Mouse (Mus musculus): ENCODE results near the gene Pwp1. TPM values are rescaled to one million over a fixed set of nuclear protein-coding genes. Genes with fewer than 3 reads are reported as not detected.

Gene Pwp1
- total RNA-seq, 2 experiments from 2014 or later, result 37.1 to 37.7 TPM

Other genes with a start within 250 kb of the Pwp1 start
- gene Prdm4, start 87.6 kb downstream of the Pwp1 start, total RNA-seq (2021), result 10 to 100 TPM; 44.0 to 50.1 TPM
- not detected for gene Ascl4, start 98.2 kb downstream of the Pwp1 start, total RNA-seq (2021)
- 100 to 1,000 TPM; 119 to 122 TPM for gene Rtcb, start 128.3 kb downstream of the Pwp1 start, total RNA-seq (2021)
- gene Bpifc, start 182.4 kb downstream of the Pwp1 start, total RNA-seq (2021), result not detected
- gene Fbxo7, start 192.5 kb downstream of the Pwp1 start, total RNA-seq (2021), result 10 to 100 TPM; 16.2 to 16.6 TPM